Mouse (Mus musculus) heart, embryonic 12.5 days (tissue): ENCODE data around the gene Spaca4. TPM values are rescaled to one million over a fixed set of nuclear protein-coding genes. Genes with fewer than 3 reads are reported as not detected.

Source experiments
- ATAC-seq: fragments of 200-750 bp; cut with Nextera tagmentation; 2 replicates; pipeline ENCODE4 v1.8.0; 2017; ENCODE audit warnings: moderate TSS enrichment, moderate library complexity; ENCODE audit not compliant: insufficient number of reproducible peaks, low FRiP score
- H3K27ac ChIP-seq: fragments of 300-500 bp; sonication (generic); 2 replicates; pipeline ENCODE4 v1.5.1; 2016; ENCODE audit warnings: mild to moderate bottlenecking, moderate library complexity; ENCODE audit not compliant: poor library complexity, severe bottlenecking
- H3K27me3 ChIP-seq: fragments of 300-500 bp; sonication (generic); replicated peaks from 2 replicates; pipeline ENCODE4 v1.6.1; 2016; ENCODE audit warnings: mild to moderate bottlenecking, moderate library complexity
- H3K36me3 ChIP-seq: fragments of 300-500 bp; sonication (generic); 2 replicates; pipeline ENCODE4 v1.6.1; 2016; ENCODE audit warnings: mild to moderate bottlenecking, moderate library complexity
- H3K4me1 ChIP-seq: fragments of 300-500 bp; sonication (generic); replicated peaks from 2 replicates; pipeline ENCODE4 v1.6.1; 2016; ENCODE audit warnings: mild to moderate bottlenecking
- H3K4me2 ChIP-seq: fragments of 300-500 bp; sonication (generic); 2 replicates; pipeline ENCODE4 v1.6.1; 2016; ENCODE audit warnings: mild to moderate bottlenecking, moderate library complexity
- H3K4me3 ChIP-seq: fragments of 300-500 bp; sonication (generic); 2 replicates; pipeline ENCODE4 v1.5.1; 2016; ENCODE audit warnings: mild to moderate bottlenecking
- H3K9ac ChIP-seq: fragments of 300-500 bp; sonication (generic); 2 replicates; pipeline ENCODE4 v1.6.1; 2016; ENCODE audit warnings: mild to moderate bottlenecking, moderate library complexity
- H3K9me3 ChIP-seq: fragments of 300-500 bp; sonication (generic); replicated peaks from 2 replicates; pipeline ENCODE4 v1.6.1; 2016; ENCODE audit warnings: mild to moderate bottlenecking, moderate library complexity
- WGBS: fragments of 180-500 bp; shearing (Covaris S2); methylation state at CpG from one replicate; pipeline ENCODE4 v1.1.7; 2016; 5-methylcytosine and 5-hydroxymethylcytosine counted together
- polyA plus RNA-seq: library from polyadenylated mRNA; unstranded; fragments of >200 nt; fragmentation: Nextera tagmentation; extraction: Ambion mirVana; gene quantifications from 2 replicates; pipeline ENCODE4 v1.2.1, GENCODE M21; 2016

The Spaca4 gene
- polyA plus RNA-seq, 1 experiment from 2014 or later: not detected

- Histone ChIP-seq H3K9me3 (no peaks in the 10 kb centered on the region), H3K36me3 (no peaks in the 10 kb centered on the region), H3K9ac (no peak overlapping the region), H3K4me1 (peaks cover 20% of the 10 kb centered on the region), H3K27me3 (peaks cover 36% of the 10 kb centered on the region), H3K4me2 (no peak overlapping the region), H3K4me3 (no peak overlapping the region), H3K27ac (no peak overlapping the region)
- ATAC-seq: no peak
- WGBS: 79% methylated on average over 7 of the region's 7 CpGs
Measured at GRCm38 (mm10) chr7:45697894-45698293, 27.7 kb downstream of the Spaca4 start.

- WGBS: 32% methylated on average over 6 of the region's 6 CpGs
- Histone ChIP-seq H3K36me3 (no peaks in the 10 kb centered on the region), H3K27ac (no peak overlapping the region), H3K27me3 (peaks cover 24% of the 10 kb centered on the region), H3K4me1 (peaks cover 16% of the 10 kb centered on the region), H3K9ac (no peak overlapping the region), H3K9me3 (no peaks in the 10 kb centered on the region), H3K4me2 (no peak overlapping the region), H3K4me3 (no peak overlapping the region)
- ATAC-seq: no peak
Measured at GRCm38 (mm10) chr7:45695098-45695497, 30.5 kb downstream of the Spaca4 start.

- Histone ChIP-seq H3K9ac (no peak within 1 kb of the TSS), H3K27me3 (peaks cover 13% of the 10 kb centered on the region), H3K9me3 (no peaks in the 10 kb centered on the region), H3K4me2 (no peak within 1 kb of the TSS), H3K4me3 (no peak within 1 kb of the TSS), H3K36me3 (no peaks in the 10 kb centered on the region), H3K27ac (no peak within 1 kb of the TSS), H3K4me1 (peaks cover 17% of the 10 kb centered on the region)
- ATAC-seq: no peak
- WGBS: 85% methylated on average over 50 of the region's 50 CpGs
Measured at GRCm38 (mm10) chr7:45693921-45694591, 31.6 kb downstream of the Spaca4 start, which contains the start of gene Sec1. Gene Sec1 (minus strand): TSS chr7:45694402.

- no peak overlapping the region for H3K9ac ChIP-seq
- H3K9me3 ChIP-seq: no peaks in the 10 kb centered on the region
- H3K4me3 ChIP-seq: no peak overlapping the region
- H3K4me1 ChIP-seq: peaks cover 19% of the 10 kb centered on the region
- WGBS: 55% methylated on average over 2 of the region's 2 CpGs
- no peak for ATAC-seq
- no peaks in the 10 kb centered on the region for H3K27me3 ChIP-seq
- H3K36me3 ChIP-seq: no peaks in the 10 kb centered on the region
- H3K27ac ChIP-seq: no peak overlapping the region
- no peak overlapping the region for H3K4me2 ChIP-seq
Measured at GRCm38 (mm10) chr7:45692364-45692763, 33.2 kb downstream of the Spaca4 start.

- Histone ChIP-seq H3K4me2 (no peak overlapping the region), H3K27ac (peak overlapping the region; percentile 58), H3K27me3 (0 out of 2 replicates have a peak, but pooled peaks cover 4% of the 10 kb centered on the region), H3K36me3 (no peaks in the 10 kb centered on the region), H3K9ac (no peak overlapping the region), H3K9me3 (no peaks in the 10 kb centered on the region), H3K4me1 (peaks cover 19% of the 10 kb centered on the region), H3K4me3 (no peak overlapping the region)
- 17% methylated on average over 11 of the region's 11 CpGs for WGBS
- no peak; the same call in 1 of the 2 replicates for ATAC-seq
Measured at GRCm38 (mm10) chr7:45689800-45690199, 35.8 kb downstream of the Spaca4 start.

GRCm38 (mm10) chr7:45689099-45689498 lies 36.5 kb downstream of the Spaca4 start:
- 0 out of 2 replicates have a peak overlapping the region, but pooled peaks have one; percentile 21 for H3K9ac ChIP-seq
- H3K27me3 ChIP-seq: peaks cover 4% of the 10 kb centered on the region; the same call in 1 of the 2 replicates
- no peaks in the 10 kb centered on the region for H3K9me3 ChIP-seq
- 61% methylated on average over 6 of the region's 6 CpGs for WGBS
- no peak overlapping the region for H3K4me3 ChIP-seq
- no peak overlapping the region for H3K4me2 ChIP-seq
- no peak for ATAC-seq
- H3K27ac ChIP-seq: no peak overlapping the region; the same call in 1 of the 2 replicates
- no peaks in the 10 kb centered on the region for H3K36me3 ChIP-seq
- H3K4me1 ChIP-seq: peaks cover 19% of the 10 kb centered on the region

GRCm38 (mm10) chr7:45686841-45687240 lies 38.8 kb downstream of the Spaca4 start:
- no peak overlapping the region for H3K27ac ChIP-seq
- peaks cover 29% of the 10 kb centered on the region for H3K4me1 ChIP-seq
- H3K4me2 ChIP-seq: no peak overlapping the region

GRCm38 (mm10) chr7:45685811-45686210 lies 39.8 kb downstream of the Spaca4 start:
- Histone ChIP-seq H3K4me2 (no peak overlapping the region), H3K4me3 (no peak overlapping the region), H3K9ac (no peak overlapping the region), H3K9me3 (no peaks in the 10 kb centered on the region), H3K27ac (no peak overlapping the region), H3K27me3 (peaks cover 4% of the 10 kb centered on the region; the same call in 1 of the 2 replicates), H3K4me1 (peaks cover 37% of the 10 kb centered on the region), H3K36me3 (no peaks in the 10 kb centered on the region)
- WGBS: 60% methylated on average over 10 of the region's 10 CpGs
- ATAC-seq: no peak

More at GRCm38 (mm10) chr7:45686841-45687240, 38.8 kb downstream of the Spaca4 start:
- WGBS: 79% methylated on average over 3 of the region's 3 CpGs
- H3K36me3 ChIP-seq: no peaks in the 10 kb centered on the region
- no peak for ATAC-seq
- H3K9me3 ChIP-seq: no peaks in the 10 kb centered on the region
- H3K27me3 ChIP-seq: peaks cover 4% of the 10 kb centered on the region; the same call in 1 of the 2 replicates
- H3K4me3 ChIP-seq: no peak overlapping the region
- H3K9ac ChIP-seq: no peak overlapping the region

- Histone ChIP-seq H3K4me1 (peaks cover 28% of the 10 kb centered on the region), H3K27ac (no peak within 1 kb of the TSS), H3K9ac (no peak within 1 kb of the TSS), H3K9me3 (no peaks in the 10 kb centered on the region), H3K27me3 (peaks cover 4% of the 10 kb centered on the region; the same call in 1 of the 2 replicates), H3K4me2 (no peak within 1 kb of the TSS), H3K36me3 (no peaks in the 10 kb centered on the region), H3K4me3 (no peak within 1 kb of the TSS)
- WGBS: 77% methylated on average over 7 of the region's 7 CpGs
- no peak for ATAC-seq
Measured at GRCm38 (mm10) chr7:45683396-45684050, 42.1 kb downstream of the Spaca4 start, which contains the start of gene Ntn5. Gene Ntn5 (plus strand): TSS chr7:45684022.

GRCm38 (mm10) chr7:45682144-45683126 lies 43.2 kb downstream of the Spaca4 start:
- WGBS: 29% methylated on average over 14 of the region's 14 CpGs
- Histone ChIP-seq H3K9ac (peak overlapping the region; percentile 24; the same call in 1 of the 2 replicates), H3K36me3 (no peaks in the 10 kb centered on the region), H3K4me3 (peak overlapping the region; percentile 14), H3K4me2 (peak overlapping the region; percentile 57), H3K9me3 (no peaks in the 10 kb centered on the region), H3K4me1 (peaks cover 28% of the 10 kb centered on the region), H3K27me3 (peaks cover 4% of the 10 kb centered on the region; the same call in 1 of the 2 replicates), H3K27ac (no peak overlapping the region)
- ATAC-seq: peak; percentile 36
